Mouse (Mus musculus) lung, embryonic 14.5 days (tissue): ENCODE results near the gene Ell3. TPM values are rescaled to one million over a fixed set of nuclear protein-coding genes. Genes with fewer than 3 reads are reported as not detected.
A peak's percentile ranks its signal among the peaks of the same experiment; 100 is the strongest.

Source experiments
- ATAC-seq: fragments of 200-750 bp; cut with Nextera tagmentation; 2 replicates; pipeline ENCODE4 v1.8.0; 2017; ENCODE audit warnings: mild to moderate bottlenecking, moderate TSS enrichment, moderate library complexity; ENCODE audit not compliant: insufficient read depth
- DNase-seq: peaks from one replicate; pipeline ENCODE4 v3.0.0-alpha.2; 2015
- H3K27ac ChIP-seq: fragments of 300-500 bp; sonication (generic); 2 replicates; pipeline ENCODE4 v1.5.1; 2014; ENCODE audit warnings: low read depth, mild to moderate bottlenecking, moderate library complexity
- H3K27me3 ChIP-seq: fragments of 300-500 bp; sonication (generic); 2 replicates; pipeline ENCODE4 v1.6.1; 2014; ENCODE audit warnings: low read length, control low read depth; ENCODE audit not compliant: insufficient read depth
- H3K36me3 ChIP-seq: fragments of 300-500 bp; sonication (generic); 2 replicates; pipeline ENCODE4 v1.6.1; 2014; ENCODE audit warnings: control low read depth; ENCODE audit not compliant: insufficient read depth
- H3K4me1 ChIP-seq: fragments of 300-500 bp; sonication (generic); 2 replicates; pipeline ENCODE4 v1.6.1; 2014; ENCODE audit warnings: antibody characterized with exemption, control low read depth; ENCODE audit not compliant: insufficient read depth
- H3K4me2 ChIP-seq: fragments of 300-500 bp; sonication (generic); 2 replicates; pipeline ENCODE4 v1.6.1; 2014; ENCODE audit warnings: mild to moderate bottlenecking
- H3K4me3 ChIP-seq: fragments of 300-500 bp; sonication (generic); 2 replicates; pipeline ENCODE4 v1.5.1; 2014; ENCODE audit warnings: low read depth, low read length
- H3K9ac ChIP-seq: fragments of 300-500 bp; sonication (generic); 2 replicates; pipeline ENCODE4 v1.6.1; 2014
- H3K9me3 ChIP-seq: fragments of 300-500 bp; sonication (generic); 2 replicates; pipeline ENCODE4 v1.6.1; 2016; ENCODE audit warnings: low read depth, low read length, control low read depth
- CTCF ChIP-seq: IDR thresholded peaks from 2 replicates; pipeline ENCODE4 v1.5.1; 2016; ENCODE audit warnings: antibody characterized with exemption, low read depth
- whole genome bisulfite sequencing: fragments of 180-500 bp; shearing (Covaris S2); extraction: QIAGEN DNeasy Blood & Tissue Kit; methylation state at CpG from one replicate; pipeline ENCODE4 v1.1.7; 2014; 5-methylcytosine and 5-hydroxymethylcytosine counted together
- microRNA-seq: library from miRNA; unstranded; fragments of <30 nt; microRNA quantifications from one replicate; pipeline ENCODE4, GENCODE M21; 2016; ENCODE audit warnings: borderline number of aligned reads
- polyA plus RNA-seq: library from polyadenylated mRNA; unstranded; fragments of >200 nt; fragmentation: Nextera tagmentation; extraction: Ambion mirVana; gene quantifications from 2 replicates; pipeline ENCODE4 v1.2.1, GENCODE M21; 2014

Gene Ell3
- polyA plus RNA-seq, 1 experiment from 2014 or later = 10.4 TPM

DNA sequence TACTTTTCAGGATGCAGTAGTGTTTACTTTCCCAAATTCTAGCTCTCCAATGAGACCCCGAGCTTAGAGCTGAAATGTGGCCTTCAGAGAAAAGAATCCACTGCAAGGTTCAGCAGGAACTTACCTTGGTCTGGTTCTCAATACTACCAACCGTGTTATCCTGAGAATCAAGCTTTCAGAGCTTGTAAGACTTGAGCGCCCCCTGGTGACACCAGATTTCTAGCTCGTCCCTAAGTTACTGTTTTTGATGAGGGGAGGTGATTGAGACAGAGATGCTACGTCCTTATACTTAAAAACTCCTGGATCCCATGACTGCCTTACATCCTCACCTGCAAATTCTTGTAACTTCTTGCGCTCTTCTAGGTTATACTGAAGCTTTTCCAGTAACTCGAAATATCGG, 47.5 kb downstream of the Ell3 start:
- no peaks in the 10 kb centered on the region for H3K9me3 ChIP-seq

More for the DNA sequence above, 47.5 kb downstream of the Ell3 start:
- no peak overlapping the region for H3K9ac ChIP-seq
- no peak overlapping the region for H3K27ac ChIP-seq
- TF ChIP-seq CTCF = peak; percentile 81
- H3K4me1 ChIP-seq = no peaks in the 10 kb centered on the region
- DNase-seq = peak; percentile 95
- H3K36me3 ChIP-seq = no peaks in the 10 kb centered on the region
- no peak overlapping the region for H3K4me2 ChIP-seq
- no peak overlapping the region for H3K4me3 ChIP-seq
- WGBS = 15% methylated on average over 8 of the region's 8 CpGs
- H3K27me3 ChIP-seq = no peaks in the 10 kb centered on the region
- no peak for ATAC-seq

Small RNAs within 50 kb of the gene (microRNA-seq; reads per million reads assigned to microRNA genes)
- not detected for gene Gm22953

Other genes with a start within 250 kb of the Ell3 start
- 55.5 and 73.6 TPM in 2 replicates for gene Trp53bp1, start 172.9 kb downstream of the Ell3 start, polyA plus RNA-seq
- gene Map1a, start 154.7 kb downstream of the Ell3 start, polyA plus RNA-seq = 5.5 and 5.7 TPM in 2 replicates
- gene Ppip5k1, start 88.9 kb downstream of the Ell3 start, polyA plus RNA-seq = 10.5 and 10.8 TPM in 2 replicates
- gene Ckmt1, start 86.6 kb downstream of the Ell3 start, polyA plus RNA-seq = 0.75 and 1.4 TPM in 2 replicates
- 0.24 TPM in 1 of 2 replicates, not detected in the other for gene Strc, start 57.1 kb downstream of the Ell3 start, polyA plus RNA-seq
- 628 and 649 TPM in 2 replicates for gene Pdia3, start 30.5 kb downstream of the Ell3 start, polyA plus RNA-seq
- 2.0 and 2.6 TPM in 2 replicates for gene Catsper2, start 30.5 kb downstream of the Ell3 start, polyA plus RNA-seq
- 488 and 525 TPM in 2 replicates for gene Serf2, start 4.9 kb upstream of the Ell3 start, polyA plus RNA-seq
- 87.4 and 97.0 TPM in 2 replicates for gene Hypk, start 9.0 kb upstream of the Ell3 start, polyA plus RNA-seq
- 0.47 TPM in 1 of 2 replicates, not detected in the other for gene Serinc4, start 12.5 kb upstream of the Ell3 start, polyA plus RNA-seq
- 47.9 and 51.2 TPM in 2 replicates for gene Mfap1b, start 29.8 kb upstream of the Ell3 start, polyA plus RNA-seq
- 24.7 and 25.6 TPM in 2 replicates for gene Mfap1a, start 62.4 kb upstream of the Ell3 start, polyA plus RNA-seq
- 10.2 and 10.4 TPM in 2 replicates for gene Wdr76, start 62.4 kb upstream of the Ell3 start, polyA plus RNA-seq